Mouse (Mus musculus): ENCODE measurements at regions not wholly inside any gene's neighbourhood (a gene's known extent, or its start where the extent isn't known, plus 50 kb on each side); places are given as distances from the start of the nearest gene placed in this dataset.

GRCm38 (mm10) chr1:76081700-76082099 is 535.6 kb downstream of the Slc4a3 start:
- DNase-seq (ENCODE audit: low spot score): no peak

- DNase-seq (ENCODE audit: low spot score): no peak
Measured at GRCm38 (mm10) chr1:76083273-76084036, 537.4 kb downstream of the Slc4a3 start.

GRCm38 (mm10) chr1:76091031-76091430 is 545.0 kb downstream of the Slc4a3 start:
- DNase-seq (ENCODE audit: low spot score): no peak

- DNase-seq (ENCODE audit: low spot score): no peak
Measured at GRCm38 (mm10) chr1:76113281-76113680, 567.2 kb downstream of the Slc4a3 start.

GRCm38 (mm10) chr1:76120840-76121239 is 574.8 kb downstream of the Slc4a3 start:
- DNase-seq (ENCODE audit: low spot score): no peak

- DNase-seq (ENCODE audit: low spot score): no peak
Measured at GRCm38 (mm10) chr1:76130353-76130752, 584.3 kb downstream of the Slc4a3 start.

GRCm38 (mm10) chr1:76136810-76137209 is 590.7 kb downstream of the Slc4a3 start:
- DNase-seq (ENCODE audit: low spot score): no peak

GRCm38 (mm10) chr1:76137701-76138100 is 591.6 kb downstream of the Slc4a3 start:
- DNase-seq (ENCODE audit: low spot score): no peak

- no peak for DNase-seq (ENCODE audit: low spot score)
Measured at GRCm38 (mm10) chr1:76143516-76143915, 597.5 kb downstream of the Slc4a3 start.

- no peak for DNase-seq (ENCODE audit: low spot score)
Measured at GRCm38 (mm10) chr1:76148963-76149362, 602.9 kb downstream of the Slc4a3 start.

GRCm38 (mm10) chr1:76156291-76156690 is 610.2 kb downstream of the Slc4a3 start:
- DNase-seq (ENCODE audit: low spot score): no peak

GRCm38 (mm10) chr1:76167486-76167885 is 621.4 kb downstream of the Slc4a3 start:
- DNase-seq (ENCODE audit: low spot score): no peak

- no peak for DNase-seq (ENCODE audit: low spot score)
Measured at GRCm38 (mm10) chr1:76181181-76181580, 635.1 kb downstream of the Slc4a3 start.

- DNase-seq (ENCODE audit: low spot score): no peak
Measured at GRCm38 (mm10) chr1:76194844-76195243, 648.8 kb downstream of the Slc4a3 start.

GRCm38 (mm10) chr1:76197651-76198050 is 651.6 kb downstream of the Slc4a3 start:
- no peak for DNase-seq (ENCODE audit: low spot score)

GRCm38 (mm10) chr1:76200906-76201305 is 654.8 kb downstream of the Slc4a3 start:
- no peak for DNase-seq (ENCODE audit: low spot score)

- no peak for DNase-seq (ENCODE audit: low spot score)
Measured at GRCm38 (mm10) chr1:76212486-76212885, 666.4 kb downstream of the Slc4a3 start.

GRCm38 (mm10) chr1:76244721-76245120 is 698.7 kb downstream of the Slc4a3 start:
- DNase-seq (ENCODE audit: low spot score): no peak

GRCm38 (mm10) chr1:76246181-76246796 is 700.2 kb downstream of the Slc4a3 start:
- DNase-seq (ENCODE audit: low spot score): no peak

- DNase-seq (ENCODE audit: low spot score): no peak
Measured at GRCm38 (mm10) chr1:76247126-76247525, 701.1 kb downstream of the Slc4a3 start.

GRCm38 (mm10) chr1:76258217-76258616 is 712.2 kb downstream of the Slc4a3 start:
- no peak for DNase-seq (ENCODE audit: low spot score)

- DNase-seq (ENCODE audit: low spot score): no peak
Measured at GRCm38 (mm10) chr1:76276148-76276547, 730.1 kb downstream of the Slc4a3 start.

GRCm38 (mm10) chr1:76276624-76277023 is 730.6 kb downstream of the Slc4a3 start:
- no peak for DNase-seq (ENCODE audit: low spot score)

GRCm38 (mm10) chr1:76283322-76283721 is 737.3 kb downstream of the Slc4a3 start:
- no peak for DNase-seq (ENCODE audit: low spot score)
